Mouse (Mus musculus) stomach, postnatal 0 days (tissue): ENCODE data around the gene Tm9sf4. TPM values are rescaled to one million over a fixed set of nuclear protein-coding genes. Genes with fewer than 3 reads are reported as not detected.

Experiments used
- ATAC-seq: fragments of 200-750 bp; cut with Nextera tagmentation; 2 replicates; pipeline ENCODE4 v1.8.0; 2017; ENCODE audit not compliant: low FRiP score, low TSS enrichment
- DNase-seq: peaks from one replicate; pipeline ENCODE4 v3.0.0-alpha.2; 2016; ENCODE audit warnings: low spot score
- H3K27ac ChIP-seq: fragments of 300-500 bp; sonication (generic); replicated peaks from 2 replicates; pipeline ENCODE4 v1.5.1; 2014; ENCODE audit warnings: mild to moderate bottlenecking, control low read depth
- H3K27me3 ChIP-seq: fragments of 300-500 bp; sonication (generic); 2 replicates; pipeline ENCODE4 v1.6.1; 2014; ENCODE audit warnings: low read length; ENCODE audit not compliant: control insufficient read depth, insufficient read depth
- H3K36me3 ChIP-seq: fragments of 300-500 bp; sonication (generic); 2 replicates; pipeline ENCODE4 v1.6.1; 2014; ENCODE audit warnings: low read length, mixed read lengths; ENCODE audit not compliant: control insufficient read depth, insufficient read depth
- H3K4me1 ChIP-seq: fragments of 300-500 bp; sonication (generic); replicated peaks from 2 replicates; pipeline ENCODE4 v1.6.1; 2014; ENCODE audit warnings: antibody characterized with exemption; ENCODE audit not compliant: control insufficient read depth, insufficient read depth
- H3K4me2 ChIP-seq: fragments of 300-500 bp; sonication (generic); replicated peaks from 2 replicates; pipeline ENCODE4 v1.6.1; 2014; ENCODE audit warnings: low read depth, mild to moderate bottlenecking, control low read depth, moderate library complexity
- H3K4me3 ChIP-seq: fragments of 300-500 bp; sonication (generic); 2 replicates; pipeline ENCODE4 v1.5.1; 2014; ENCODE audit warnings: low read depth, low read length, control low read depth
- H3K9ac ChIP-seq: fragments of 300-500 bp; sonication (generic); 2 replicates; pipeline ENCODE4 v1.6.1; 2014; ENCODE audit warnings: mild to moderate bottlenecking, low read length, control low read depth, mixed read lengths
- H3K9me3 ChIP-seq: fragments of 300-500 bp; sonication (generic); 2 replicates; pipeline ENCODE4 v1.6.1; 2016; ENCODE audit warnings: low read length; ENCODE audit not compliant: control insufficient read depth
- CTCF ChIP-seq: IDR thresholded peaks from 2 replicates; pipeline ENCODE4 v1.5.1; 2016; ENCODE audit warnings: antibody characterized with exemption, low read depth, mild to moderate bottlenecking, moderate library complexity
- EP300 ChIP-seq: optimal IDR thresholded peaks from 2 replicates; pipeline ENCODE3; 2016; ENCODE audit warnings: antibody characterized with exemption
- WGBS: fragments of 180-500 bp; shearing (Covaris S2); extraction: QIAGEN DNeasy Blood & Tissue Kit; methylation state at CpG from one replicate; pipeline ENCODE4 v1.1.7; 2014; 5-methylcytosine and 5-hydroxymethylcytosine counted together
- polyA plus RNA-seq: library from polyadenylated mRNA; unstranded; fragments of >200 nt; fragmentation: Nextera tagmentation; extraction: Ambion mirVana; gene quantifications from 2 replicates; pipeline ENCODE4 v1.2.1, GENCODE M21; 2015

Tm9sf4 gene
- 44.0 and 45.6 TPM in 2 replicates for polyA plus RNA-seq

DNA sequence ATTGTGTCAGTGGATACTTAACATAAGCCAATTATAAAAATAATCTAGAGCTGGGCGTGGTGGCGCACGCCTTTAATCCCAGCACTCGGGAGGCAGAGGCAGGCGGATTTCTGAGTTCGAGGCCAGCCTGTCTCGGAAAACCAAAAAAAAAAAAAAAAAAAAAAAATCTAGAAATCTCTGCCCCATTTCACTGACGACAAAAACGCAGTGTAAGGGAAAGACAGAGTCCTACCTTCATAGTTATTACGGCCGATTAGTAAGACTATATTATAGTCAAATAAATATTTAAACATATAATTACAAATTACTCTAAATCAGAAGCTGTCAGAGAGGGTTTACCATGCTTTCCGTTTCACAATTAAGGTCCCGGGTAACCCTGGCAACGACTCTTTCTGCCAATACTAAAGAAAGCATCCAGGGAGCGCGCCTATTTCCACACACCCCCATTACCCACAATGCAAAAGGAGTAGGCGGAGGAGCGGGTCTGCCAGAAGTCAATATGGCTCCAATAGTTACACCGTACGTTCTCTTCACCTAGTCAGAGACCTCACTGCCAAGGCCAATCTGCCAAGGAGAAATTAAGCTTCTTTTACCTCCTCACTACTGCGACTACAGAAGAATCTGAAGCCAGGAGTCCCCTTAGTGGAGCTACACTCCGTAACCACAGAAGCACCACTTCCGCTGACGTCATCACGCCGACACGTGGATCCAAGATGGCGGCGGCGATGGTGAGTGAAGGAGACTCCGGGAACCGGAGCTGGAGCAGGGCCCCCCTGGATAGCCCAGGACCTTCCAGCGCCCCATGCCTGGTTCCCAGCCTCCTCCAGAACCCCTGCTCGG, at the start of gene Tm9sf4:
Gene Tm9sf4 (plus strand): TSS at position 460 of the 840 bp plus-strand sequence.
- WGBS: 7% methylated on average over 34 of the region's 34 CpGs

GRCm38 (mm10) chr2:153115679-153116081, 45.4 kb upstream of the Tm9sf4 start:
- Histone ChIP-seq H3K4me3 (no peak overlapping the region), H3K9ac (no peak overlapping the region), H3K9me3 (no peaks in the 10 kb centered on the region), H3K4me1 (no peaks in the 10 kb centered on the region), H3K36me3 (no peaks in the 10 kb centered on the region), H3K27ac (no peak overlapping the region), H3K27me3 (no peaks in the 10 kb centered on the region), H3K4me2 (no peak overlapping the region)
- WGBS: 72% methylated on average over 4 of the region's 4 CpGs
- DNase-seq (no peak), ATAC-seq (no peak)
- TF ChIP-seq EP300: no peak
- TF ChIP-seq CTCF: no peak

More for the DNA sequence above, at the start of gene Tm9sf4:
- H3K9ac ChIP-seq: peak within 1 kb of the TSS; percentile 77
- H3K36me3 ChIP-seq: no peaks in the 10 kb centered on the region
- DNase-seq (peak; percentile 91), ATAC-seq (peak; percentile 91)
- TF ChIP-seq CTCF: no peak
- no peak for TF ChIP-seq EP300
- peak within 1 kb of the TSS; percentile 95 for H3K4me2 ChIP-seq
- H3K27me3 ChIP-seq: no peaks in the 10 kb centered on the region
- H3K4me3 ChIP-seq: peak within 1 kb of the TSS; percentile 74
- no peaks in the 10 kb centered on the region for H3K9me3 ChIP-seq
- peak within 1 kb of the TSS; percentile 75 for H3K27ac ChIP-seq
- no peaks in the 10 kb centered on the region for H3K4me1 ChIP-seq

GRCm38 (mm10) chr2:153117051-153117486, 44.0 kb upstream of the Tm9sf4 start:
- Histone ChIP-seq H3K9me3 (no peaks in the 10 kb centered on the region), H3K9ac (no peak overlapping the region), H3K27me3 (no peaks in the 10 kb centered on the region), H3K4me3 (no peak overlapping the region), H3K4me1 (no peaks in the 10 kb centered on the region), H3K36me3 (no peaks in the 10 kb centered on the region), H3K27ac (no peak overlapping the region), H3K4me2 (no peak overlapping the region)
- DNase-seq (no peak), ATAC-seq (no peak)
- TF ChIP-seq EP300: no peak
- TF ChIP-seq CTCF: no peak
- WGBS: 75% methylated on average over 7 of the region's 7 CpGs

- H3K36me3 ChIP-seq: no peaks in the 10 kb centered on the region
- no peak overlapping the region for H3K4me2 ChIP-seq
- no peak overlapping the region for H3K27ac ChIP-seq
- no peak for DNase-seq
- H3K9me3 ChIP-seq: no peaks in the 10 kb centered on the region
- TF ChIP-seq CTCF (no peak), EP300 (no peak)
- no peaks in the 10 kb centered on the region for H3K4me1 ChIP-seq
- WGBS: 81% methylated on average over 6 of the region's 6 CpGs
- no peak overlapping the region for H3K9ac ChIP-seq
- ATAC-seq: no peak
- H3K4me3 ChIP-seq: no peak overlapping the region
- no peaks in the 10 kb centered on the region for H3K27me3 ChIP-seq
Measured at GRCm38 (mm10) chr2:153119488-153119887, 41.6 kb upstream of the Tm9sf4 start.

- no peak for ATAC-seq
- no peak for TF ChIP-seq CTCF
- no peak for TF ChIP-seq EP300
- H3K36me3 ChIP-seq: no peaks in the 10 kb centered on the region
- H3K4me1 ChIP-seq: no peaks in the 10 kb centered on the region
- no peaks in the 10 kb centered on the region for H3K9me3 ChIP-seq
- H3K9ac ChIP-seq: no peak overlapping the region
- 59% methylated on average over 8 of the region's 8 CpGs for WGBS
- no peak overlapping the region for H3K27ac ChIP-seq
- H3K27me3 ChIP-seq: no peaks in the 10 kb centered on the region
- no peak overlapping the region for H3K4me3 ChIP-seq
- H3K4me2 ChIP-seq: no peak overlapping the region
- no peak for DNase-seq
Measured at GRCm38 (mm10) chr2:153120126-153120525, 41.0 kb upstream of the Tm9sf4 start.
